Mouse (Mus musculus) myocyte (in vitro differentiated cells): ENCODE measurements around the gene Pakap.

Experiments
- MAX ChIP-seq: IDR thresholded peaks from one replicate; pipeline ENCODE4 v1.6.1; 2011; ENCODE audit warnings: low read depth, mild to moderate bottlenecking, control low read depth
- POLR2AphosphoS2 ChIP-seq: IDR thresholded peaks from one replicate; pipeline ENCODE4 v1.6.1; 2011; ENCODE audit warnings: low read depth, control low read depth; ENCODE audit not compliant: insufficient read length

GRCm38 (mm10) chr4:57678991-57679457 is 111.0 kb downstream of the Pakap start:
- TF ChIP-seq MAX (no peak), POLR2AphosphoS2 (no peak)
